Mouse (Mus musculus) MN1 (cell line): ENCODE measurements at regions not wholly inside any gene's neighbourhood (a gene's known extent, or its start where the extent isn't known, plus 50 kb on each side); places are given as distances from the start of the nearest gene placed in this dataset.

Experiments used
- DNase-seq: peaks from one replicate; pipeline ENCODE4 v3.0.0-alpha.2; 2016; ENCODE audit warnings: low spot score

DNA sequence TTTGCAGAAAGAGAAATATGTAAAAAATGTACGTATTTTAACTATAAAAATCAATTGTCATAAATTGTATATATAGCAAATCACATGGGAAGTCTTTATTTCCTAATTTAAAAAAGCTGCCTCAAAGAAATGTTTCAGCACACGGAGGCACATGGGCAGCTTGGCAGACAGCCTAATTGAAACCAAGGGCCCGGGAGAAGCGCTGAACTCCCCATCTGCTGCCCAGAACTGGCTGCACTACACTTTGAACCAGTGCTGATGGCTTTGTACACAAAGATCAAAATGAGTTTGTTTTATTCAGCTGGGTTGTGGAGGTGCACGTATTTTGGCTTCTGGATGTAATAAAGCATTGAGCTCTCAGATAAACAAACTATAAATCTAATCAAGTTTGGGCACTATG is 100.2 kb upstream of the Rspo3 start:
- DNase-seq, result no peak

- DNase-seq, result no peak
Observed at GRCm38 (mm10) chr10:29595455-29595854, 59.8 kb upstream of the Rspo3 start.

- no peak for DNase-seq
Observed at GRCm38 (mm10) chr10:29594969-29595368, 59.3 kb upstream of the Rspo3 start.

DNA sequence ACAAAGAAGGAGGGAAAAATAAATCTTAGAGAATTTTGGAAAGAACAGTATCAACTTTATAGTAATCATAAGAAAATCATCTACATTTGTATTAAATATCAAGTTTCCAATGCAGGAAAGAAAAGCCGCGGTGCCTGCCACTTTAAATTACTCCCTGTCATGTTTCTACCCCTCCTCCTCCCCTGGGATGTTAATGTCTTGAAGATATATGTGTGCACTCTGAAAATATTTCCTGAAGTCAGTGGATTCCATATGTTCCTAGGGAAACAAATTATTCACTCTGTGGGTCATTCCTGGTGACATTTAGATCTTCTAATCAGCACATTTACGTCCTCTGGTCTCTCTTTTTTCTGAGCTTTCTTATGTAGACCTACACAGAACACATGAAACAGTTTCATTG is 57.2 kb upstream of the Rspo3 start:
- DNase-seq, result no peak

DNA sequence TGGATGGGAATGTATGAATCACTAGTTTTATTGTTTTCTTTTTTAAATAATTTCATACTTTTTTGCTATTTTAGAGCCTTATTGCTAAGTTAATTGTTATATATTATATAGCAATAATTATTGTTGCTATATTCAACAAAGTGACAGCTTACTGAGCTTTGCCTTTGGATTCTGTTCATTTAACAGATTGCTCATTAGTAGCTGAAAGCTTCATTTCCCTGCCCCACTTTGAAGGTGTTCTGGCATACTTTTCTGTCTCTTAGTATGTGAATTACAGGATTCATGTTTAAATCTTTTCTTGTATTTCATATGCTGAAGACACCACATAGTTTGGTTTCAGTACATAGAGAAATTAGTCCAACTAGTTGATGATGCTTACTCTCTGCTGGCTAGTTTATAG is 54.5 kb upstream of the Rspo3 start:
- no peak for DNase-seq

DNA sequence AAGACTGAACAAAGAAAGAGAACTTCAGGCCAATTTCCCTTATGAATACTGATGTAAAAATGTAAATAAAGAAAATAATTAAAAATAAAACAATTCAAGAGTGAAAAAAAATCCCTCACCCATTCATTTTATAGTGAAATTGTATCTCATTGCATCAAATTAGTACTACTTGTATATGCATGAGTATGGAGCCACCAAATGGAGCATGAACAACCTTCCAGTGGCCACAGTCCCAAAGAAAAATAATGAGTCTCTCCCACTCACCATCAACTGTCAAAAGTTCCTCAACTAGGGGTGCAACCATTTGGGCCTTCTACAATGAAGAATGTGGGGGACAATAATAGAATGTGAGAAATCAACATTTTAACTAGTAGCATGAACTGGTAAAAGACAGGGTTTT is 54.1 kb upstream of the Rspo3 start:
- DNase-seq, result no peak
